Mouse (Mus musculus) heart, adult 8-10 months (tissue): ENCODE measurements around the gene Irf5. TPM values are rescaled to one million over a fixed set of nuclear protein-coding genes. Genes with fewer than 3 reads are reported as not detected.

ENCODE experiments used
- total RNA-seq, 4 experiments: library from RNA; stranded (reverse); gene quantifications; 2 replicates each; pipeline ENCODE4 v1.2.4; 2022

The Irf5 gene
- total RNA-seq, 4 experiments from 2014 or later = 2.0 to 4.0 (median 2.4) TPM

Other genes starting within 250 kb of the Irf5 start
- gene Fam71f2, start 247.0 kb upstream of the Irf5 start, total RNA-seq = under 1 TPM in 1 of 4 experiments, not detected in 3; 0.59 TPM
- not detected for gene Fam71f1, start 207.5 kb upstream of the Irf5 start, total RNA-seq
- gene Calu, start 178.6 kb upstream of the Irf5 start, total RNA-seq = 100 to 1,000 TPM; 230 to 251 (median 234) TPM
- under 1 TPM in 2 of 4 experiments, not detected in 2; 0.22 to 0.79 TPM for gene Opn1sw, start 138.2 kb upstream of the Irf5 start, total RNA-seq
- 1 to 10 TPM; 1.1 to 2.9 (median 2.5) TPM for gene Ccdc136, start 130.3 kb upstream of the Irf5 start, total RNA-seq
- 100 to 1,000 TPM; 195 to 305 (median 272) TPM for gene Flnc, start 93.4 kb upstream of the Irf5 start, total RNA-seq
- 100 to 1,000 TPM; 128 to 134 (median 131) TPM for gene Atp6v1f, start 58.9 kb upstream of the Irf5 start, total RNA-seq
- gene Atp6v1fnb, start 55.2 kb upstream of the Irf5 start, total RNA-seq = not detected
- 1 to 10 TPM; 2.0 to 4.8 (median 2.8) TPM for gene Kcp, start 18.7 kb upstream of the Irf5 start, total RNA-seq
- gene Tnpo3, start 83.3 kb downstream of the Irf5 start, total RNA-seq = 10 to 100 TPM; 42.9 to 50.8 (median 46.4) TPM
- gene Tspan33, start 167.6 kb downstream of the Irf5 start, total RNA-seq = 1 to 10 TPM; 2.0 to 2.7 (median 2.3) TPM
- gene Smo, start 208.9 kb downstream of the Irf5 start, total RNA-seq = 1 to 10 TPM; 6.9 to 9.2 (median 7.7) TPM
- gene Ahcyl2, start 241.4 kb downstream of the Irf5 start, total RNA-seq = 10 to 100 TPM; 14.2 to 19.6 (median 17.2) TPM